Mouse (Mus musculus) right cerebral cortex, adult 18-20 months (tissue): ENCODE data around the gene Dnaaf5.

Experiments used
- DNase-seq: peaks from one replicate; pipeline ENCODE4 v3.0.0; 2022; ENCODE audit warnings: mixed read lengths

The Dnaaf5 gene

DNA sequence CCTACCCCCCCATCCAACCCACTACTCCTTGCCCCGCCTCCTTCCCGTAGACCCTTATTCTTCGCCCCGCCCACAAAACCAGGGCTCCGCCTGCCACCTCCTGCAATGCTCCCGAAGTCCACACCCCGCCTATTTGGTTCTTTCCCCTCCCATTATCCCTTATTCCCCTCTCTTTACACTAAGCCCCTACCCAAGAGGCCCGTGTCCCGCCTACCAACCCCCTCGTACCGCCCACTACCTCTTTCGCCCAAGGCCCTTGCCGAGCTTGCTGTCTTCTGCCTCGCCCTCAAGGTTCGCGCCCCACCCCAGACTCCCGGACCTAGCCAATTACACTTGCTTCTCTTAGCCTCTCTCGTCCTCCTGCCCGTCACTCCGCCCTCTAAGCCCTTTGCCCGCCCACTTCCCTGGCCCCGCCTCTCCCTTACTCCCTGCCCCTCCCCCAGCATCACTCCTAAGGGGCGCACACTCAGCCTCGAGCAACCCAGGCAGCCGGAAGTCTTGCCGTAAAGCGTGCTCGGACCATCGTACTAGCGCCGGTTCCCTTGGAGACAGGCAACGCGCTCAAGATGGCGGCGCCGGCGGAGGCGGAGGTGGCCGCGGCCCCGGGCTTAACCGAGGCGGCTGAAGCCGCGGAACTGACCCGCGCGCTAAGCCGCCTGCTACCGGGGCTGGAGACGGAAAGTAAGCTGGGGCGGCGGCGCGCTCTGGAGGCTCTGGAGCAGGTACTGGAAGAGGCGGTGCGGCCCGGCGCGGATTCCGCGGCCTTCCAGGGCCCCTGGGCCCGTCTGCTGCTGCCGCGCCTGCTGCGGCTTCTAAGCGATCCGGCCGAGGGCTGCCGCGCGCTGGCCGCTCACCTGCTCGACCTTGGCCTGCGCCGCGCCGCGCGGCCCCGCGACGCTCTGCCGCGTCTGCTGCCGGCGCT is at the start of gene Dnaaf5, which contains the start of gene Prkar1b:
Gene Dnaaf5, plus strand, starts transcription at position 543 of the 922 bp plus-strand sequence.
Gene Prkar1b, minus strand, starts transcription at position 321 of the 922 bp plus-strand sequence.
- peak; percentile 98 for DNase-seq

DNA sequence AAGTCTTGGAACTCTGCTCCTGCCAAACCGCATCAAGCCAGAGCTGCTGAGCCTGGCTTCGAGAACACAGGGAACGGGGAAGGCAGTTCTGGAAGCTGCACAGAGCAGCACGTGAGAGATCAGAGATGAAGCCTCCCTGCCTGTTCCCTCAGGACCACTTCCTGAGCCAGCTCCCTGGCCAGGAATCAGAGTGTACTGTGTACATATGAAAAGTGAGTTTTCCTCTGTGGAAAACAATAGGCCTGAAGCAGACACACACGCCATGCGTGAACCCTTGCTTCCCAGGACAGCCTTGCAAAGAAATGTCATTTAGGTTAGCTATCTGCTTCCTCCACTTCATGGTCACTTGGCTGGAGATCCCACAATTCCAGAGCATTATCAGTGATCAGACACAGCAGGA is 48.2 kb upstream of the Dnaaf5 start:
- no peak for DNase-seq

DNA sequence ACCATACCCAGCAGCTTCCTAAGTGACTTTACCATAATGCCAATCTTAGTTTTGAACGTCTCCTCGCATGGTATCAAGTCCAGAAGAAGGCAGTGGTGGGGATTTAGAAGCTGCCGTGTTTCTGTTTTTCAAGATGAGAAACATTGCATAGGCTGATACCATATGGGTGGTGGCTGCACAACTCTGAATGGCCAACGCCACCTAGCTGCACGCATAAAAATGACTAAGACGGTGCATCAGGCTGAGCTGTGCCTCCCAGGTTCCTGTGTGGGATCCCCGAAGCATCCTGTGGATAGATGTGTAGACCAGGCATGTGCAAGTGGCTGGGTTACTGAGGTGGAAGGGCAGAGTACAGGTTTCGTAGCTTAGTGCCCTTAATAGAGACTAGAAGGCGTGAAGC is 42.2 kb upstream of the Dnaaf5 start:
- DNase-seq: no peak

DNA sequence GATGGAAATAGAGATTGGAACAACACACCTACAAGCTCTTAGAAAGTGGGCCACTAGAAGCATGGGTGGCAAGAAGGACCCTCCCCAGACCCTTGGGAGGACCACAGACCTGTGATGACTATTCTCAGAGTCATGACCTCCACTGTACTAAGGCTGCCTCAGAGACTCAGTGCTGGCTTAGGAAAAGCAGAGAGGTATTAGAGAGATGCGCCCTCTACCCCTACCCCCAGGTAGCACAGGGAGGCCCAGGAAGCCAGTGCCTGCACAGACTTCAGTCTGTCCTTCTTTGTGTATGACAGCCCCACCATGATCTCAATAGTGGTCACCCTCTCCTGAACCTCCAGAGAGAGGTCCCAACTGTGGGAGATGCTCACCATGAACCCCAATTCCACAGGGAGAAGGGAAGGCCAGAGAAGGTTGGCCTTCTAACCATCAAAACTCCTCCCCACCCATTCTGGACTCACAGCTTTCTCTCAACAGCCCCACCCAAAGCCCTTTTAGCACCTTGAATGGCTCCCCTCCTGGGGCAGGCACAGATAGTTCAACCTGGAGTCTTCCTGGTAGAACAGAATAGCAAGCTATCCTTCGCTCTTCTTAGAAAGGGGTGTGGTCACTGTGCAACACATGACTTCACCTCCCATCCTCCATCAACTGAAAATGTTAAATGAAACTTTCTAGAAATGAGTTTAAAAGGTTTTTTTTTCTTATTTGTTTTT is 39.7 kb upstream of the Dnaaf5 start:
- DNase-seq: no peak

DNA sequence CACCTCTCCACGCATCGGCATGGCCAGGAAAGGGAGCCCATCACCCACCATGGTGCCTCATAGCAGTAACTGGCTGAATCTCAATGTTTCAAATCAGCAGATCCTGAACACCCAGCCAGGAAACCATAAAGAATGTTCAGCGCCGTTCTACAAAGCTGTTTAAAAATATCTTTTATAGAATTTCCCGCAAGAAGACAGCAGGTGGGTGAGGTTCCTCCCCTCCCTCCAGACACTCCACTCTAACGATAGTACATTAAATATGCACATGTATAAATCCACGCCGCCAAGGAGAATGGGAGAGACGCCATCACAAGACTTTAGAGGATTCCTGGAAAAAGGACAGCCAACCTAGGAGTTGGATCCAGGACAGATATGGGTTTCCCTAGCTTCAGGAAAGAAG is 38.0 kb upstream of the Dnaaf5 start:
- DNase-seq: peak; percentile 47

DNA sequence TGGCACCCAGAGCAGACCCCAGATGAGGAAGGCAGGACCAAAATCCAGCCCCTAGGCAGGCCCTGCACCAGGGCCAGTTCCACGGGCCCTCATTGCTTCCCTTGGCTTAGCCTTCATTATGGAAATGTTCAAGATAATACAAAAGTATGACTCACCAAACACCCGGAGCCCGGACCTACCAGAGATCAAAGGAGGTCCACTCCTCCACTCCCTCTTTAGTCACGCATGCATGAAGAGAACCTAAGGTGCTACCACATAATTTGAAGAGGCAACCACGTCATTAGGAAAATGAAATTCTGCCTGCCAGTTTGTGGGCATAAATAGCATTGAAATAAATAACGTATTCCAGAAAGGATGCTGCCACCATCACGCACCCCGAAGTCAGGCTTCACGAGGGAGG is 37.6 kb upstream of the Dnaaf5 start:
- DNase-seq: no peak

DNA sequence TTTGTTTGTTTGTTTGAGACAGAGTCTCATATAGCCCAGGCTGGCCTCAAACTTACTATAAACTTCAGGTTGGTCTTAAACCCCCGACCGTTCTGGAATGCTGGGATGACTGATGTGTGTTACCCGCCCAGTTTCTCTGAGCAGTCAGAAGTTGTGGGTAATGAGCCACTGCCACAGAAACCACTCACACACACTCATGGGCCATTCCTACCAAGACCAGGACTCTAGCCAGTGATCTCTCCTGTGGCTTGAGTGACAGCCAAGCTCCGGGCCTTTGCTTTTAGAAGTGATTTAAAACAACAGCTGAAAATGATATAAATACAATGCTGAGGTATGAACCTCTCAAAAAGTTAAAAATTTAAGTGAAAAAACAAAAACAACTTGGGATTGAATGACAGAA is 35.1 kb upstream of the Dnaaf5 start:
- DNase-seq: no peak

DNA sequence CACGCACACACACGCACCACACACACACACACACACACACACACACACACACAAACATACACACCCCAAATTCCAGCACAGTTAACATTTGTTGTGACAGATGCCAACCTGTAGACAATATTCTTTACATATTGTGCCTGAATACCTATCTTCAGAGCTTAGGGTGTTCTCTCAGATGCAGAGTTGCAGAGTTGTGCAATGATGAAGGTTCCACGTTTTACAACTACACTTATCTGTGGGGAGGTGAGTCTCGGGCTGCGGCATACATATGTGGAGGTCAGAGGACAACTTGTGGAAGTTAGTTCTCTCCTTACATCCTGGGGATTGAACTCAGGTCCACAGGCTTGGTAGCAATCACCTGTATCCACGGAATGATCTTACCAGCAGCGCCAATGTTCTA is 34.5 kb upstream of the Dnaaf5 start:
- DNase-seq: no peak

DNA sequence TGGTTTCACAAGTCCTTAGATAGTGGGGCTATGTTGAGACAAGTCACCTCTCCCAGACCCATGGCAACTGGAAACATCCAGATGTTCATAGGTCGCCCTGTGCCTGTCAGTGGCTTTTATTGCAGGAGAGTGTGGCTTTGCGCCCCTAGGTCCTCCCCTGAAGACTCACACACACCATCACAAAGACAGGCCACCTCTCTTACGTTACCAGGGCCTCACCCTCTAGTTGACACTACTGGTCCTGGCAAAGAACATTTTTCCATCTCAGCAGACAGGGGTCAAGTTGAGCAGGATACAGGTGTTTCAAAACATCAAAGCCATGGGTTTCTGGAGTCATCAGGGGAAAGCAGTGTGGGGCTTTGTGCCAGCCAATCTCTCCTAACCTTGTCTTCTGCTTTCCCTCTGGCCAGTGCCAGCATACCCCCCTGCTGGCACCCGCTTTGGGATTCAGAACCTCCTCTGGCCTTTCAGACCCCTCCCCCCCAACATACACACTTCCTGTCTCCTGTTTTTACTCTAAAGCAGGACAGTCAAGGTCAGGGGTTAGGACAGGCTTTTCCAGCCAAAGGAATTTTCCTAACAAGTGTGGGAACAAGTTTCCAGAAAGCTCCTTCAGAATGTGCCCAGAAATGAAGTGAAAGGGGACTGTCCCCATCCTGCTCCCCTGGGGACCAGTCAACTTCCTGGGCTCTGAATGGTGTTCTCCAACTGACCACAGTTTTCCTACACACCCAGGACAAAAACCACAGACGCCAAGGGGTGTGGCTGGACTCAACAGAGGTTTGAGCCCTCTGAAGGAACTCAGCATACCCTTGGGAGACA is 31.7 kb upstream of the Dnaaf5 start:
- no peak for DNase-seq

DNA sequence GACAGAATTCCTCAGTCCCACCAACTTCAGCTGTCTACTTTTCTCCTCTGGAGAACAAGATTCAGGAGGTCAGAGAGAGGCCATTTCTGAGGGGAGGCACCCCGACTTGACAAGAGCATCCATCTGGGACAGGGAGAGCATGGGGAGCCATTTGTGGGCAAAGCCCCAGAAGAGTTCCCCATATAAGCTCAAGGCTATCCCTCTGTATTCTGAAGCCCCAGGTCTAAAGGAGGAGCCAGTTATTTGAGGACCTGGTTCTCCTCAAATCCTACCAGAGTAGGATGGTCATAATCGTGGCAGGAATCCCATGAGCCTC is 31.1 kb upstream of the Dnaaf5 start:
- DNase-seq: no peak

DNA sequence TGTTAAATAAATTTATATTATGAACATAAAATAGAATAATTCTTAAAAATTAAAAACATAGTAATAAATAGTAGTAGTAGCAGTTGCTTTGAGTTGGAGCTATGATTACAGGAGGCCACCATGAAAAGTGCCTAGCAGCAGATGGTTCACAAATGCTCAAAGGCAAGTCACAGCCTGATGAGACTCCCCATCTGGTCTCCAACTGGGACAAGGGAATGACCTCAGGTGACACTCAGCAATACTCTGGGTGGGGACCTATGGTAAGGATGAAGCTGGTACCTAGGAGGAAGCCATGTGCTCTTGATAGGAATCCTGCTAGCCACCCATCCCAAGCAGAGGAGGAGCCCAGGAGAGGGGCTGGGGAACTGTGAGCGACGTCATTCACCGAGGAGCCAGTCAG is 24.3 kb upstream of the Dnaaf5 start:
- DNase-seq: no peak

DNA sequence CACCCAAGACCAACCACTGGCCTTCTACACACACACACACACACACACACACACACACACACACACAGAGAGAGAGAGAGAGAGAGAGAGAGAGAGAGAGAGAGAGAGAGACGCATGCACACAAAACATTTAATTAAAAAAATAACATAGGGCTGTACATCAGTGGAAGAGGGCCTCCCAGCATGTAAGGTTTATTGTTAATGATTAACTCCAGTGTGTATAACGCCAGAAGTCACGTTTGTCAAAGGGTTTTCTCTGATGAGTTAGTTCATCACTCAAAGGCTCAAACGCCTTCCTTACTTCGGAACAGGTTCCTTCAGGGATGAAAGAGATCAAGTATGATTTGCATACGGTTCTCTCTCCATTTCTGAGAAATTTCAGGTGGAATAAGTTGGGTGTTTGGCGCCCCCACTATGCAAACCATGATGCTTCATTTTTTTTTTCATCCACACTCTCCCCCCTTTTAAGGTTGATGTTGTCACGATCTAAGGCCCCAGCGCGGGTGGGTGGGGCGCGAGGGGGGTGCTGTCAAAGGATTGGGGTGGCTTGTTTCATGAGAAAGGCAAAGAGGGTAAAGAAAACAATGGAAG is 21.5 kb upstream of the Dnaaf5 start:
- DNase-seq: no peak

DNA sequence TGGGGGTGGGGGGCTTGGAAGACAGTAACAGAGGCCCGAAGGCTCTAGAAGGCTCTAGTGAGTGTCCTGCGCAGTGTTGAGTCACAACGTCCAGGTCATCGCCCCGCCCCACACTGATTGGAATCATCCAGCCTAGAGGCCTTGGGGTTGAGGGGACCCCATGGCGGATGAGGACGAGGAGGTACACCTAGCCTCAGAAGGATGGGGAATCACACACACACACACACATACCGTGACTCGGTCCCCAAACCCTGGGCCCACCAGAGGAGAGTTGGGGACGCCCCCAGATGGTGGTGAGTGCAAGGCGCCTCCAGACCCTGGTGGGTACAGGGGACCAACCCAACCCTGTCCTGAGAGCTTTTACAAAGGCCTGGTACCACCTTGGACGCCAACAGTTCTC is 20.9 kb upstream of the Dnaaf5 start:
- no peak for DNase-seq

DNA sequence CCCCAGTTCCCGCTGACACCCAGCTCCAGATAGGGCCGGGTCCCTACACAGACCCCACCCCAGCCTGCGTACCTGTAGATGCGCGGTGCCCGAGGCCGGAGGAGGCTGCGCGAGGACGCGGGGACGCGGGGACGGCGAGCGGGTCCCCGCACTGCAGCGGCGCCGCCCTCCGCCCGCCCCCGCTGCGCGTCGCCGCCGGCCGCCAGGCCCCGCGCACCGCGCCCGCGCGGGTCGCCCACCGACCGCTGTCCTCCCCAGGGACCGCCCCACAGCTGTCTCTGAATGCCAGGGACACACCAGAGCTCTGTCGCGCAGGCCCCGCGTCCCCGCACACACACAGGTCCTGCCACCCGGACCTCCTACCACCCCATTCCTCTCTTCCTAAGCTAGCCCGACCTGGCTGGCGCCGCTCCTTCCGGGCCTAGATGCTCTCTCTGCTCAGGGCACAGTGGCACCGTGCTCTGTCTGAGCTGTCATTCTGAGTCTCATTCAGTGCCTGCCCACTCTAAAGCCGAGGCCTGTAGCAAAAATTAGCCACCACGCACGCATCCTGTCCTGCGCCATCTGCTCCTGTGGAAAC is 20.4 kb upstream of the Dnaaf5 start:
- peak; percentile 80 for DNase-seq

DNA sequence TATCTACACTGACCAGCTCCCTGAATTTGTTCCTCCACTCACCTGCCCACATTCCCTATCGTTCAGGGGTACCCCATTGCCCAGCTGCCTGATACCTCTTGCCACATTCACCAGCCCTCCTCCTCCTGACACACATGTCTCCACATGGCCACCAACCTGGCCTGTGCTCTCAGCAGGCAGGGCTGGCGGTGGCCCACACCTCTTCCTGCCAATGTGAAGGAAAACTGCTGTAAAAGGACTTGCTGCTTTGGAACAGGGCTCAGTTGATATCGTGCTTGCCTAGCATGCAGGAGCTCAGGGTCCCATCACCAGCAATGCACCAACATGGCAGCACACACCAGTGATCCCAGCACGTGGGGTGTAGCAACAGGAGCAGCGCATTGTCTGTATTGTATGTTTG is 19.7 kb upstream of the Dnaaf5 start:
- DNase-seq: no peak

DNA sequence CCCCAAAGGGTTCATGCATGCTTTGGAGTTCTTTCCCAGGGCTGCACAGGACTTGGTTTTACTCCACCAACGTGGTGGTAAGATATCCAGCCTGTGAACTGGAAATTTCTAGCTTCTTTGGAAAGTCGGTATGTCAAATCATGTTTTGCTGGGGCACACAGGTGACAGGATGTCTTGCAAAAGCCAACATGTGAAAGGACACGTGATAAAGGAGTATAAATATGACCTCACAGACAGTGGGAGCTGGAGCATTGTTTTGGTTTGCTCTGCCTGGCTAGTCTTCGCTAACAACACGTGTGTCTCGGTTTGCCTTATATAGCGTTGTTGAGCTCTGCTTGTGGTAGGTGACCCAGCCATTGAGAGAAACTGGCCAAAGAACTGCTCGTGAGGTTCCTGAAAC is 15.5 kb upstream of the Dnaaf5 start:
- no peak for DNase-seq

DNA sequence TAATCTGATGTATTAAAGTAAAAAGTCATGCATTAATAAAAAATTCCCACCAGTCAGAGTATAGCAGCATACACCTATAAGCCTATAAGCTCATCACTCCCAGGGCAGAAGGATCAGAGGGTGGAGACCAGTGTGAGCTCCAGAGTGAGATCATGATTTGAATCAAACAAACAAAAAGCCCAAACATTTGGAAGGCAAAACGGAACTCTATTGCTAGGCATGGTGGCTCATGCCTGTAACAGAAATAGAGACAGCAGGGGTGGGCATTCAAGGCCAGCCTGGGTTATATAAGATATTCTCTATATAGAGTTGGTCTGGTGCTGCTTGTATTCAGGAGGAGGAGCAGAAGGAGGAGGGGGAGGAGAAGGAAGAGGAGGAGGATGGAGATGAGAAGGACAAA is 13.7 kb upstream of the Dnaaf5 start:
- peak; percentile 39 for DNase-seq

DNA sequence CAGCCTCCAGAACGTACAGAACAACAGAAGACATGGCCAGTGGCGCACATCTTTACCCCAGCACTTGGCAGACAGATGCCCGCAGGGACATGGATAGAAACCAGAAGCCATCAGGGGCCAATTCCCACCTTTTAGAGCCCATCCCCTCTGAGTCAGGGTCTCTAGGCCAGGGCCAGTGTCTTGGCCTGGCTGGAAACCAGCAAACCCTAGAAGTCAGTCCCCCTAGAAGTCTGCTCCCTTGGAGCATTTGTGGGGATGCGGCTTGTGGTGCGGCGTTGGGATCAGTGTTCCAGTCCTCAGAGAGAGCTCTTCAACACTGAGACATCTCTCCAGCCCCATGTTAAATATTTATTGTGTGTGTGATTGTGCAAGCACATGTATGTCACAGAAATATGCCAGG is 12.8 kb upstream of the Dnaaf5 start:
- no peak for DNase-seq

DNA sequence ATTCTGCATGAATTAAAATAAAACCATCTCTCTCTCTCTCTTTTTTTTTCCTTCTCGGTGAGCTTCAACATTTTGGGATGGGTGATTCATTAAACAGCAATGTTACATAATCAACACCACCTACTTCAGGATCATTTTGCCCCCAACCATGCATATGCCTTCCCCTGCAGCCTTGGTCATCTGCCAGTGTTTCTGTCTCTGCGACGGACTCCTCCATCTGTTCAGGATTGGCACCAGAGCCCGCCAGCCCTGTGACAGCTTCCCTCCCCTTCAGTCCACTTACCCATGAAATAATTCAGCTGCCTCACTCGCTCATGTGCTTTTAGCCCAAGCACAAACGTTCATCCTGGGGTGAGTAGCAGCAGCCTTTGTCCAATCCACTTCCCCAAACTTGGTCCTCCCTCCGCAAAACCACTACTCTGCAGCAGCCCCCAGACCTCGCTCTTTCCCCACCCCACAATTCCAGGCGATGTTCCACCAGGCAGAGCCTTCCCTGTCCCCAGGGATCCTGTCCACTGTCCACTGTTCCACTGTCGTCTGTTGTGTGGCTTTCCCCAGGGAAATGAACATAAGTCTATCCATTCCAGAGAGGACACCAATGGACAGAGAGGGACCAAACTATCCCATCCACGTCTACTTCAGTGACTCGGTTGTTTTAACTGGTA is 11.6 kb upstream of the Dnaaf5 start:
- DNase-seq: peak; percentile 90

DNA sequence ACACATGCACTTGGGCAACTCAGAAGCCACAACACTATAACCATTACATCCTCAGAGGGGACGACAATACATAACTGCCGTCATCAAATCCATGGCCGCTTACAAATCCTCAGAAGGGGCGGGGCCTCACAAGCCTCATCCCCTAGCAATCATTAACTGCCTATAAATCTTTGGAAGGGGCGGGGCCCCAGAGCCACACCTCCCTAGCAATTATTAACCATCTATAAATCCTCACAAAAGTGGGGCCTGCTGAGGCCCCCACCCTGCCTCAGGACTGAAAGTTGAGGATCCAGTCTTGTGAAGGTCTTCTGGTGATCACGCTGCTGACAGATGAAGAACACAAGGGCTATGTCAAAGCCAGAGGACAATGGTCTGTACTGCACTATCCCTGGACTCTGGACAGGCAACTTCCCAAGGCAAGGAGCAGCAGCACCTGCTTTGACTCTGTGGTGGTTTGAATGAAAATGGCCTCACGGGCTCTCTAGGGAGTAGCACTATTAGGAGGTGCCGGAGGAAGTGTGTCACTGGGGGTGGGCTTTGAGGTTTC is 11.0 kb upstream of the Dnaaf5 start:
- no peak for DNase-seq

DNA sequence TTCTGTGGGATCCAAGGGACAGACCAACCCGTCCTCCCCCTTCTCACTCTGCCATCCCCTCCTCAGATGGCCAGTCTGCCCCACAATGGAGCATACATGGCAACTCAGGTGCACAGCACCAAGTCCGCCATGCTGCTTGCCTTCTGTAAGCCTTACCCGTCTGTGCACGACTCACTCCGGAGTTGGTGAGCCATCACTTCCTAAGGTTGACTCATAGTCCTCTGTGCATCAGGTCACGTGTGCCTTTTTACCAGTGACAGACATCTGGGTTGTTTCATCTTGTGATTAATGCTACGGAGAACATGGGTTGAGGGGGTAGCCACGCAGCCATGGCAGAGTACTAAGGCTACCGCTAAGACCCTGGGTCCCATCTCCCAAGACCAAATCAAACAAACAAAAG is 9.4 kb upstream of the Dnaaf5 start:
- DNase-seq: peak; percentile 20

DNA sequence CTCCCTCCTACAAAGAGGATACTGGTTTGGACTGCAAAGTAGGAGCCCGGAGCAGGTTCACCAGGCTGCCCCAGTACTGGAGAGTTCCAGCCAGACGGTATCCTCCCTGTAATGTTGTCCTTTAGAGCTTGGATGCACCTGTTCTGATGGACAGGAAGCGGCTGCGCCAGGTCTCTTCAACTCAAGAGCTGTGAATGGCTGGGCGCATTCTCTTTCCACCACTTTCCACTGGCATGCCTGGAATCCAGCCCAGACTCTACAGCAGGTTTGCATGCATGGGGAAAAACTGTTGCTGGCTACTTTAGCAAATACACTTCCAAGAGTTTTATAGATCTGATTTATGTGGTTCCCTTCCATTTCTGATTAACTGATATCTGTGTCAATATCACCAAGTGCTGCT is 8.7 kb upstream of the Dnaaf5 start:
- DNase-seq: peak; percentile 57
